In genomic region chr9:72404934-72405333, GRCm38 (mm10) we compare ENCODE assay signal across 27 mouse cellular contexts. TPM values are rescaled to one million over a fixed set of nuclear protein-coding genes. Genes with fewer than 3 reads are reported as not detected.
DNase-seq lines count a peak whose midpoint lies in the region; ATAC-seq lines count a peak whose summit lies in the region.
"Had no signal": no experiment of that assay in that cellular context is flagged by ENCODE, and none has a peak within 500 bp of the region (broad histone marks: within the 10 kb centered on the region; RNA-seq: fewer than 3 reads in every experiment).

No protein-coding gene starts in this region.

- H3K36me3 ChIP-seq in embryonic facial prominence, embryonic 12.5 days = no peaks in the 10 kb centered on the region
- H3K36me3 ChIP-seq in embryonic facial prominence, embryonic 10.5 days (replicated peaks) = no peaks in the 10 kb centered on the region
- no peaks in the 10 kb centered on the region for H3K36me3 ChIP-seq in midbrain, embryonic 11.5 days (ENCODE audit: control insufficient read depth, insufficient read depth, low read length)
- no peaks in the 10 kb centered on the region for H3K36me3 ChIP-seq in midbrain, embryonic 16.5 days (ENCODE audit: control insufficient read depth, insufficient read depth, low read length)
- H3K36me3 ChIP-seq in limb, embryonic 10.5 days = no peaks in the 10 kb centered on the region
- H3K36me3 ChIP-seq: embryonic facial prominence, embryonic 13.5 days; heart, embryonic 12.5 days; heart, embryonic 15.5 days had no signal

- H3K27ac ChIP-seq in embryonic facial prominence, embryonic 12.5 days = 0 out of 2 replicates have a peak overlapping the region, but pooled peaks have one; percentile 6
- no peak overlapping the region for H3K27ac ChIP-seq in embryonic facial prominence, embryonic 10.5 days (replicated peaks)
- no peak overlapping the region for H3K27ac ChIP-seq in midbrain, embryonic 11.5 days (ENCODE audit: low read depth, low read length)
- no peak overlapping the region for H3K27ac ChIP-seq in midbrain, embryonic 16.5 days (ENCODE audit: low read length)
- no peak overlapping the region for H3K27ac ChIP-seq in limb, embryonic 10.5 days
- H3K27ac ChIP-seq: embryonic facial prominence, embryonic 13.5 days; forebrain, embryonic 13.5 days; gastrocnemius, adult 2 months; heart, embryonic 15.5 days; hindbrain, embryonic 14.5 days; hindbrain, postnatal 0 days had no signal

- H3K27me3 ChIP-seq in embryonic facial prominence, embryonic 12.5 days = no peaks in the 10 kb centered on the region
- peaks cover 7% of the 10 kb centered on the region; the same call in 1 of the 2 replicates for H3K27me3 ChIP-seq in embryonic facial prominence, embryonic 10.5 days (replicated peaks; ENCODE audit: low read depth, poor library complexity, severe bottlenecking)
- H3K27me3 ChIP-seq in midbrain, embryonic 11.5 days (ENCODE audit: control insufficient read depth, insufficient read depth, low read length) = no peaks in the 10 kb centered on the region
- no peaks in the 10 kb centered on the region; the same call in 1 of the 2 replicates for H3K27me3 ChIP-seq in midbrain, embryonic 16.5 days (ENCODE audit: control insufficient read depth, insufficient read depth, low read depth, low read length)
- H3K27me3 ChIP-seq in limb, embryonic 10.5 days (ENCODE audit: low read depth, poor library complexity, severe bottlenecking) = no peaks in the 10 kb centered on the region
- H3K27me3 ChIP-seq: embryonic facial prominence, embryonic 13.5 days; heart, embryonic 12.5 days; heart, embryonic 15.5 days had no signal

- no peaks in the 10 kb centered on the region for H3K4me1 ChIP-seq in embryonic facial prominence, embryonic 12.5 days
- H3K4me1 ChIP-seq in embryonic facial prominence, embryonic 10.5 days = peaks cover 7% of the 10 kb centered on the region
- no peaks in the 10 kb centered on the region for H3K4me1 ChIP-seq in midbrain, embryonic 11.5 days (ENCODE audit: control insufficient read depth, insufficient read depth, low read length)
- peaks cover 6% of the 10 kb centered on the region; the same call in 1 of the 2 replicates for H3K4me1 ChIP-seq in midbrain, embryonic 16.5 days (ENCODE audit: control insufficient read depth, insufficient read depth, low read length)
- H3K4me1 ChIP-seq in limb, embryonic 10.5 days = peaks cover 4% of the 10 kb centered on the region

- no peak for ATAC-seq in embryonic facial prominence, embryonic 12.5 days (ENCODE audit: insufficient number of reproducible peaks, insufficient read depth, low FRiP score, low TSS enrichment)
- no peak for ATAC-seq in midbrain, embryonic 11.5 days (ENCODE audit: low FRiP score)
- ATAC-seq in midbrain, embryonic 16.5 days = no peak
- ATAC-seq: activated CD4-positive, CD25-positive, alpha-beta regulatory T cell, adult 4 months; forebrain, embryonic 13.5 days; forebrain, postnatal 0 days; hindbrain, postnatal 0 days had no signal

- 63% methylated on average over 3 of the region's 3 CpGs for WGBS in embryonic facial prominence, embryonic 12.5 days
- WGBS in embryonic facial prominence, embryonic 10.5 days = 67% methylated on average over 3 of the region's 3 CpGs
- WGBS in midbrain, embryonic 11.5 days = 77% methylated on average over 3 of the region's 3 CpGs
- 78% methylated on average over 3 of the region's 3 CpGs for WGBS in midbrain, embryonic 16.5 days
- 72% methylated on average over 3 of the region's 3 CpGs for WGBS in limb, embryonic 10.5 days

- H3K9ac ChIP-seq in embryonic facial prominence, embryonic 12.5 days = no peak overlapping the region
- no peak overlapping the region for H3K9ac ChIP-seq in midbrain, embryonic 11.5 days (ENCODE audit: low read length)
- H3K9ac ChIP-seq in midbrain, embryonic 16.5 days (ENCODE audit: low read depth, low read length) = no peak overlapping the region
- H3K9ac ChIP-seq: embryonic facial prominence, embryonic 13.5 days; forebrain, embryonic 13.5 days; forebrain, postnatal 0 days; heart, embryonic 12.5 days; heart, embryonic 15.5 days; hindbrain, embryonic 14.5 days had no signal

- no peaks in the 10 kb centered on the region for H3K9me3 ChIP-seq in embryonic facial prominence, embryonic 12.5 days
- no peaks in the 10 kb centered on the region for H3K9me3 ChIP-seq in embryonic facial prominence, embryonic 10.5 days
- no peaks in the 10 kb centered on the region for H3K9me3 ChIP-seq in midbrain, embryonic 11.5 days (ENCODE audit: control insufficient read depth, low read length)
- no peaks in the 10 kb centered on the region for H3K9me3 ChIP-seq in midbrain, embryonic 16.5 days (replicated peaks; ENCODE audit: control insufficient read depth, low read length, poor library complexity, severe bottlenecking)
- no peaks in the 10 kb centered on the region for H3K9me3 ChIP-seq in limb, embryonic 10.5 days (replicated peaks)
- H3K9me3 ChIP-seq: embryonic facial prominence, embryonic 13.5 days; forebrain, embryonic 13.5 days; heart, embryonic 12.5 days; heart, embryonic 15.5 days had no signal

- no peak overlapping the region for H3K4me3 ChIP-seq in embryonic facial prominence, embryonic 12.5 days
- no peak overlapping the region for H3K4me3 ChIP-seq in embryonic facial prominence, embryonic 10.5 days
- no peak overlapping the region for H3K4me3 ChIP-seq in midbrain, embryonic 11.5 days (ENCODE audit: low read depth, low read length)
- H3K4me3 ChIP-seq in midbrain, embryonic 16.5 days (ENCODE audit: low read depth, low read length) = no peak overlapping the region
- H3K4me3 ChIP-seq in limb, embryonic 10.5 days = no peak overlapping the region
- H3K4me3 ChIP-seq: embryonic facial prominence, embryonic 13.5 days; erythroblast, embryonic 14.5 days; forebrain, embryonic 13.5 days; gastrocnemius, adult 2 months; heart, embryonic 12.5 days; heart, embryonic 15.5 days had no signal

- DNase-seq in embryonic facial prominence, embryonic 10.5 days (ENCODE audit: low spot score) = no peak
- peak; percentile 6 for DNase-seq in kidney, adult 9 months
- no peak for DNase-seq in kidney, adult 8-10 months
- DNase-seq in midbrain, embryonic 11.5 days (ENCODE audit: low spot score, missing footprints) = peak; percentile 62
- DNase-seq in thymus, postnatal 25 days = peak; percentile 49
- DNase-seq in limb, embryonic 10.5 days (ENCODE audit: low spot score) = no peak
- DNase-seq: adrenal gland, adult 8-10 months; adrenal gland, postnatal 36 days; cerebellum, adult 18-20 months; cerebellum, adult 9-10 months; cerebellum, postnatal 14 days; forebrain, postnatal 0 days; gastrocnemius, adult 2 months; gastrocnemius, postnatal 14 days; heart, adult 18-20 months; heart, postnatal 14 days; heart, postnatal 4 days had no signal

- no peak overlapping the region for H3K4me2 ChIP-seq in embryonic facial prominence, embryonic 12.5 days (replicated peaks)
- H3K4me2 ChIP-seq in midbrain, embryonic 11.5 days = no peak overlapping the region
- no peak overlapping the region for H3K4me2 ChIP-seq in midbrain, embryonic 16.5 days (ENCODE audit: low read length)
- H3K4me2 ChIP-seq: embryonic facial prominence, embryonic 13.5 days; forebrain, embryonic 13.5 days; heart, embryonic 12.5 days; heart, embryonic 15.5 days; hindbrain, embryonic 14.5 days had no signal

RNA-seq across cellular contexts. Expression of gene Mns1, which starts 32.9 kb away (rescaled TPM):
- 33.4 and 33.6 TPM in 2 replicates for polyA plus RNA-seq in embryonic facial prominence, embryonic 12.5 days (2016; fragmentation: Nextera tagmentation; extraction: Ambion mirVana)
- 59.8 and 62.4 TPM in 2 replicates for polyA plus RNA-seq in embryonic facial prominence, embryonic 10.5 days (2016; fragmentation: Nextera tagmentation; extraction: Ambion mirVana)
- polyA plus RNA-seq in midbrain, embryonic 11.5 days (2014; fragmentation: Nextera tagmentation; extraction: Ambion mirVana) = 48.8 and 57.0 TPM in 2 replicates
- polyA plus RNA-seq in midbrain, embryonic 16.5 days (2015; fragmentation: Nextera tagmentation; extraction: Ambion mirVana) = 6.3 and 6.6 TPM in 2 replicates
- 51.7 and 54.3 TPM in 2 replicates for polyA plus RNA-seq in limb, embryonic 10.5 days (2016; fragmentation: Nextera tagmentation; extraction: Ambion mirVana)

Comparison
In these comparisons a context has a peak if more than half of its experiments do, and no peak if none do; other contexts are left out.
1. DNase-seq: peak in kidney, adult 9 months (single experiment), midbrain, embryonic 11.5 days (single experiment) and thymus, postnatal 25 days (single experiment); none in embryonic facial prominence, embryonic 10.5 days (single experiment), kidney, adult 8-10 months (0 of 2) and limb, embryonic 10.5 days (single experiment).